Mouse (Mus musculus) hindbrain, embryonic 14.5 days (tissue): ENCODE measurements at regions not wholly inside any gene's neighbourhood (a gene's known extent, or its start where the extent isn't known, plus 50 kb on each side); places are given as distances from the start of the nearest gene placed in this dataset.
A peak's percentile ranks its signal among the peaks of the same experiment; 100 is the strongest.

Experiments
- ATAC-seq: fragments of 200-750 bp; cut with Nextera tagmentation; 2 replicates; pipeline ENCODE4 v1.8.0; 2017; ENCODE audit warnings: moderate number of reproducible peaks, mild to moderate bottlenecking, moderate TSS enrichment, moderate library complexity; ENCODE audit not compliant: low FRiP score
- DNase-seq: peaks from one replicate; pipeline ENCODE4 v3.0.0-alpha.2; 2015; ENCODE audit warnings: low spot score
- H3K27ac ChIP-seq: fragments of 300-500 bp; sonication (generic); 2 replicates; pipeline ENCODE4 v1.5.1; 2014; ENCODE audit warnings: mild to moderate bottlenecking, moderate library complexity
- H3K27me3 ChIP-seq: fragments of 300-500 bp; sonication (generic); 2 replicates; pipeline ENCODE4 v1.6.1; 2014; ENCODE audit warnings: mild to moderate bottlenecking, low read length, mixed read lengths; ENCODE audit not compliant: control insufficient read depth, insufficient read depth
- H3K36me3 ChIP-seq: fragments of 300-500 bp; sonication (generic); replicated peaks from 2 replicates; pipeline ENCODE4 v1.6.1; 2014; ENCODE audit not compliant: control insufficient read depth, insufficient read depth
- H3K4me1 ChIP-seq: fragments of 300-500 bp; sonication (generic); replicated peaks from 2 replicates; pipeline ENCODE4 v1.6.1; 2014; ENCODE audit warnings: antibody characterized with exemption, low read length, mixed read lengths; ENCODE audit not compliant: control insufficient read depth, insufficient read depth
- H3K4me2 ChIP-seq: fragments of 300-500 bp; sonication (generic); replicated peaks from 2 replicates; pipeline ENCODE4 v1.6.1; 2014; ENCODE audit warnings: mild to moderate bottlenecking, moderate library complexity
- H3K4me3 ChIP-seq: fragments of 300-500 bp; sonication (generic); replicated peaks from 2 replicates; pipeline ENCODE4 v1.5.1; 2014; ENCODE audit warnings: mild to moderate bottlenecking, low read length
- H3K9ac ChIP-seq: fragments of 300-500 bp; sonication (generic); 2 replicates; pipeline ENCODE4 v1.6.1; 2014
- H3K9me3 ChIP-seq: fragments of 300-500 bp; sonication (generic); 2 replicates; pipeline ENCODE4 v1.6.1; 2016; ENCODE audit warnings: low read length; ENCODE audit not compliant: control insufficient read depth
- whole genome bisulfite sequencing: fragments of 180-500 bp; shearing (Covaris S2); extraction: QIAGEN DNeasy Blood & Tissue Kit; methylation state at CpG from one replicate; pipeline ENCODE4 v1.1.7; 2014; 5-methylcytosine and 5-hydroxymethylcytosine counted together

DNA sequence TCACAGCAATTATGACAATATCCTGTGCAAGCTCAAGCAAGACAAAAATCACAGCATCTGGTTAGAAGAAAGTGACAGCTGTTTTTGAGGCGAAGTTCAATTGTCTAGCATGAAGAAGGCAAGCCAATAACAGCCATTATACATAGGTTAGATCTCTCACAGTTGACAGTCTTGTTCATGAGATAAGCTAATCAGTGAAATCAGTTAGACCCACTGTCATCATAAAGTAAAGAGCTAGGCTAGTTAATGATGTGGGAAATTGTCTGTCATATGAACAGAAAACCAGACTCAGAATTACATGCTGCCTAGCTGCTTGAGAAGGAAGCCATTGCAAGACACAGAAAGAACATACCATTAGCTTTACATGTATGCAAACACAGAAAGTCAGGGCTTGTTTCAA, 470.2 kb upstream of the 5930422O12Rik start:
- 77% methylated on average over 1 of the region's 1 CpGs for WGBS
- no peak for ATAC-seq
- H3K4me3 ChIP-seq: no peak overlapping the region
- no peak overlapping the region for H3K9ac ChIP-seq
- no peaks in the 10 kb centered on the region for H3K27me3 ChIP-seq
- DNase-seq: no peak
- no peaks in the 10 kb centered on the region for H3K4me1 ChIP-seq
- H3K4me2 ChIP-seq: no peak overlapping the region
- H3K9me3 ChIP-seq: no peaks in the 10 kb centered on the region
- no peaks in the 10 kb centered on the region for H3K36me3 ChIP-seq
- H3K27ac ChIP-seq: no peak overlapping the region

- H3K27ac ChIP-seq: no peak overlapping the region
- ATAC-seq (peak; percentile 24; the same call in 1 of the 2 replicates), DNase-seq (no peak)
- 67% methylated on average over 4 of the region's 4 CpGs for WGBS
- no peaks in the 10 kb centered on the region for H3K4me1 ChIP-seq
- H3K9ac ChIP-seq: no peak overlapping the region
- H3K9me3 ChIP-seq: no peaks in the 10 kb centered on the region
- no peak overlapping the region for H3K4me3 ChIP-seq
- no peaks in the 10 kb centered on the region for H3K36me3 ChIP-seq
- no peak overlapping the region for H3K4me2 ChIP-seq
- no peaks in the 10 kb centered on the region for H3K27me3 ChIP-seq
These were observed 469.7 kb upstream of the 5930422O12Rik start for GRCm38 (mm10) chr8:32958855-32959254.

GRCm38 (mm10) chr8:32959326-32960064, 469.0 kb upstream of the 5930422O12Rik start:
- 69% methylated on average over 12 of the region's 12 CpGs for WGBS
- Histone ChIP-seq H3K36me3 (no peaks in the 10 kb centered on the region), H3K4me1 (no peaks in the 10 kb centered on the region), H3K27me3 (no peaks in the 10 kb centered on the region), H3K27ac (no peak overlapping the region), H3K4me2 (no peak overlapping the region), H3K4me3 (no peak overlapping the region), H3K9ac (no peak overlapping the region), H3K9me3 (no peaks in the 10 kb centered on the region)
- DNase-seq: no peak
- ATAC-seq: peak; percentile 83; the same call in 1 of the 2 replicates

GRCm38 (mm10) chr8:32990216-32990615, 438.3 kb upstream of the 5930422O12Rik start:
- H3K4me1 ChIP-seq: no peaks in the 10 kb centered on the region
- no peak overlapping the region for H3K4me2 ChIP-seq
- no peaks in the 10 kb centered on the region for H3K36me3 ChIP-seq
- no peaks in the 10 kb centered on the region for H3K27me3 ChIP-seq
- no peak overlapping the region for H3K9ac ChIP-seq
- H3K4me3 ChIP-seq: no peak overlapping the region
- DNase-seq: peak; percentile 18
- no peaks in the 10 kb centered on the region for H3K9me3 ChIP-seq
- no peak for ATAC-seq
- H3K27ac ChIP-seq: no peak overlapping the region
- 94% methylated on average over 3 of the region's 3 CpGs for WGBS

- 54% methylated on average over 7 of the region's 7 CpGs for WGBS
- H3K4me3 ChIP-seq: no peak overlapping the region
- H3K4me2 ChIP-seq: no peak overlapping the region
- DNase-seq (no peak), ATAC-seq (peak; percentile 29; the same call in 1 of the 2 replicates)
- no peak overlapping the region for H3K9ac ChIP-seq
- H3K4me1 ChIP-seq: no peaks in the 10 kb centered on the region
- H3K27me3 ChIP-seq: no peaks in the 10 kb centered on the region
- H3K36me3 ChIP-seq: no peaks in the 10 kb centered on the region
- no peaks in the 10 kb centered on the region for H3K9me3 ChIP-seq
- no peak overlapping the region for H3K27ac ChIP-seq
These were observed 424.4 kb upstream of the 5930422O12Rik start for GRCm38 (mm10) chr8:33003967-33004564.

DNA sequence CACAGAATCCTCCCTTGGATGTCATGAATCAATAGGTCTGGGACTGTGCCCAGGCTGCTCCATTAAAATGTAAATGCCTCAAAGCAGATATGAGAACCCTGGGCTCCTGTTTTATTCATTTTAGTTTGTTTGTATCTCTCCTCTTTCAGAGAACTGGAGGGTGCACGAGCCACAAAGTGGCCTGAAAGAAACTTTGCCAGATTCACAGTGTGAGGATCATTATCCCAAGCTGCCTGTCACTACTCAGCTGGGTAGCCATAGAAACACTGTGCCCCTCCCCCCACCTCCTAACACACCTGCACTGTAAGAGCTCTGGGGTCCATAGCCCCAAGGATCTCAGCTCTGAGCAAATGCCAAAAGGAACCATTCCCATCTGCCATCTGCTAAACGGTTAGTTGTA, 423.9 kb upstream of the 5930422O12Rik start:
- Histone ChIP-seq H3K4me1 (no peaks in the 10 kb centered on the region), H3K9ac (no peak overlapping the region), H3K4me3 (no peak overlapping the region), H3K9me3 (no peaks in the 10 kb centered on the region), H3K36me3 (no peaks in the 10 kb centered on the region), H3K4me2 (no peak overlapping the region), H3K27me3 (no peaks in the 10 kb centered on the region), H3K27ac (no peak overlapping the region)
- 19% methylated on average over 2 of the region's 2 CpGs for WGBS
- ATAC-seq (peak; percentile 89), DNase-seq (peak; percentile 47)

DNA sequence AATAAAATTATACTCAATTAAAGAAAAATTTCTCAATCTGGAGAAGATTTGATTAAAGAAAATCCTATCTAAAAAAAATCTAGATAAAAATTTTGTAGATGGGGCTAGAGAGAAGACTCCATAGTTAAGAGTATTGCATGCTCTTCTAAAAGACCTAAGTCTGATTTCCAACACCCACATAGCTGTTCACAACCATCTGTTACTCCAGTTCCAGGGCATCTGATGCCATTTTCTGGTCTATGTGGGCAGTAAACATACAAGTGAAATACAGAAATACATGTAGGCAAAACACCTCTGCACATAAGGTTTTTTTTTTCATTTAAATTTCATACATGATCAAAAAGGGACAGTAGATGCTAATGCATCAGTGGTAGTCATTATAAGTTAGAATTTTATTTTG, 418.4 kb upstream of the 5930422O12Rik start:
- H3K9me3 ChIP-seq: no peaks in the 10 kb centered on the region
- H3K27me3 ChIP-seq: no peaks in the 10 kb centered on the region
- no peak overlapping the region for H3K9ac ChIP-seq
- no peaks in the 10 kb centered on the region for H3K36me3 ChIP-seq
- no peak overlapping the region for H3K4me2 ChIP-seq
- DNase-seq (no peak), ATAC-seq (no peak)
- H3K4me1 ChIP-seq: no peaks in the 10 kb centered on the region
- H3K27ac ChIP-seq: no peak overlapping the region
- H3K4me3 ChIP-seq: no peak overlapping the region

GRCm38 (mm10) chr8:33012784-33013183, 415.7 kb upstream of the 5930422O12Rik start:
- no peak overlapping the region for H3K9ac ChIP-seq
- no peak for ATAC-seq
- no peaks in the 10 kb centered on the region for H3K4me1 ChIP-seq
- no peak for DNase-seq
- H3K9me3 ChIP-seq: no peaks in the 10 kb centered on the region
- no peak overlapping the region for H3K27ac ChIP-seq
- no peak overlapping the region for H3K4me3 ChIP-seq
- WGBS: 87% methylated on average over 6 of the region's 6 CpGs
- H3K4me2 ChIP-seq: no peak overlapping the region
- H3K27me3 ChIP-seq: no peaks in the 10 kb centered on the region
- H3K36me3 ChIP-seq: no peaks in the 10 kb centered on the region

DNA sequence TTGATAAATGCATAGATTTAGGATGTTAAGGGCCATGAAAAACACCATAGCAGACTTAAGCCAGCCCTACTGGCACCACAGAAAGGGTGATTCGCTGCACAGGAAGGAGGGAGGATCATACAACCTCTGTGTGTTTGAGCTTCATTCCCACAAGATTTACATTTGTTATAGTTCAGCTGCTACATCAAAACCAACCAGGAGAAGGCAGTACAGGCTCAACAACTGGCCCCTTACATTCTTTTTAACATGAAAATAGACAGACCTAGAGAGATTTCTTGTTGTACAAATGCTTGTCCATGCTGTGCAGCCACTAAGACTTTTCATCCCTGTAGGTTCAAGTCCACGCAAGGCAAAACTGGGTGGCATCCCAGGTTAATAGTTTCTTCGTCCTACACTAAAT, 412.6 kb upstream of the 5930422O12Rik start:
- no peaks in the 10 kb centered on the region for H3K9me3 ChIP-seq
- no peaks in the 10 kb centered on the region for H3K36me3 ChIP-seq
- H3K27ac ChIP-seq: no peak overlapping the region
- 78% methylated on average over 3 of the region's 3 CpGs for WGBS
- no peaks in the 10 kb centered on the region for H3K4me1 ChIP-seq
- no peak overlapping the region for H3K4me2 ChIP-seq
- H3K9ac ChIP-seq: no peak overlapping the region
- DNase-seq: peak; percentile 32
- H3K27me3 ChIP-seq: no peaks in the 10 kb centered on the region
- ATAC-seq: no peak
- H3K4me3 ChIP-seq: no peak overlapping the region
